Mouse (Mus musculus): ENCODE measurements at regions not wholly inside any gene's neighbourhood (a gene's known extent, or its start where the extent isn't known, plus 50 kb on each side); places are given as distances from the start of the nearest gene placed in this dataset.

GRCm38 (mm10) chr17:81175877-81176276 lies 111.0 kb upstream of the Thumpd2 start:
- H3K36me3 ChIP-seq, result no peaks in the 10 kb centered on the region

GRCm38 (mm10) chr17:81172943-81173342 lies 108.1 kb upstream of the Thumpd2 start:
- Histone ChIP-seq H3K9me3 (no peaks in the 10 kb centered on the region), H3K27me3 (replicated peaks) (no peaks in the 10 kb centered on the region), H3K36me3 (no peaks in the 10 kb centered on the region), H3K4me3 (replicated peaks) (no peak overlapping the region), H3K9ac (no peak overlapping the region), H3K27ac (no peak overlapping the region), H3K4me1 (replicated peaks) (no peaks in the 10 kb centered on the region), H3K4me2 (replicated peaks) (no peak overlapping the region)
- 60% methylated on average over 3 of the region's 3 CpGs for WGBS
- no peak for ATAC-seq

More at GRCm38 (mm10) chr17:81175877-81176276, 111.0 kb upstream of the Thumpd2 start:
- no peaks in the 10 kb centered on the region for H3K4me1 ChIP-seq (replicated peaks)
- H3K27ac ChIP-seq, result no peak overlapping the region
- no peak overlapping the region for H3K4me3 ChIP-seq (replicated peaks)
- ATAC-seq, result no peak
- H3K4me2 ChIP-seq (replicated peaks), result no peak overlapping the region
- WGBS, result 29% methylated on average over 4 of the region's 4 CpGs
- no peak overlapping the region for H3K9ac ChIP-seq
- H3K9me3 ChIP-seq, result no peaks in the 10 kb centered on the region
- no peaks in the 10 kb centered on the region for H3K27me3 ChIP-seq (replicated peaks)

GRCm38 (mm10) chr17:81169118-81169517 lies 104.2 kb upstream of the Thumpd2 start:
- H3K4me2 ChIP-seq (replicated peaks), result no peak overlapping the region
- 70% methylated on average over 5 of the region's 5 CpGs for WGBS
- H3K27ac ChIP-seq, result no peak overlapping the region
- no peak overlapping the region for H3K4me3 ChIP-seq (replicated peaks)
- no peaks in the 10 kb centered on the region for H3K4me1 ChIP-seq (replicated peaks)
- no peaks in the 10 kb centered on the region for H3K27me3 ChIP-seq (replicated peaks)
- no peaks in the 10 kb centered on the region for H3K36me3 ChIP-seq
- no peaks in the 10 kb centered on the region for H3K9me3 ChIP-seq
- ATAC-seq, result no peak
- no peak overlapping the region for H3K9ac ChIP-seq

GRCm38 (mm10) chr17:81150730-81151129 lies 85.8 kb upstream of the Thumpd2 start:
- ATAC-seq, result no peak
- Histone ChIP-seq H3K27ac (no peak overlapping the region), H3K4me2 (replicated peaks) (no peak overlapping the region), H3K36me3 (no peaks in the 10 kb centered on the region), H3K9ac (no peak overlapping the region), H3K27me3 (replicated peaks) (no peaks in the 10 kb centered on the region), H3K9me3 (no peaks in the 10 kb centered on the region), H3K4me1 (replicated peaks) (no peaks in the 10 kb centered on the region), H3K4me3 (replicated peaks) (no peak overlapping the region)
- WGBS, result 81% methylated on average over 4 of the region's 4 CpGs

- 76% methylated on average over 6 of the region's 6 CpGs for WGBS
- Histone ChIP-seq H3K4me1 (replicated peaks) (no peaks in the 10 kb centered on the region), H3K27me3 (replicated peaks) (no peaks in the 10 kb centered on the region), H3K9ac (no peak overlapping the region), H3K4me3 (replicated peaks) (no peak overlapping the region), H3K4me2 (replicated peaks) (no peak overlapping the region), H3K9me3 (no peaks in the 10 kb centered on the region), H3K27ac (no peak overlapping the region), H3K36me3 (no peaks in the 10 kb centered on the region)
- ATAC-seq, result no peak
Observed at GRCm38 (mm10) chr17:81134702-81135101, 69.8 kb upstream of the Thumpd2 start.

GRCm38 (mm10) chr17:81133227-81133626 lies 68.3 kb upstream of the Thumpd2 start:
- H3K9ac ChIP-seq, result no peak overlapping the region
- H3K27ac ChIP-seq, result no peak overlapping the region
- no peaks in the 10 kb centered on the region for H3K9me3 ChIP-seq
- no peaks in the 10 kb centered on the region for H3K4me1 ChIP-seq (replicated peaks)
- no peak for ATAC-seq
- H3K4me2 ChIP-seq (replicated peaks), result no peak overlapping the region
- no peaks in the 10 kb centered on the region for H3K27me3 ChIP-seq (replicated peaks)
- H3K36me3 ChIP-seq, result no peaks in the 10 kb centered on the region
- no peak overlapping the region for H3K4me3 ChIP-seq (replicated peaks)
- 57% methylated on average over 4 of the region's 4 CpGs for WGBS
